Mouse (Mus musculus): Measurements from ENCODE around the gene Epo. TPM values are rescaled to one million over a fixed set of nuclear protein-coding genes. Genes with fewer than 3 reads are reported as not detected.
A peak's percentile ranks its signal among the peaks of the same experiment; 100 is the strongest.

Gene Epo
- polyA plus RNA-seq, 1 experiment from 2014 or later = not detected

- H3K4me3 ChIP-seq (ENCODE audit: low read depth, low read length) = no peak overlapping the region
- peaks cover 18% of the 10 kb centered on the region for H3K4me1 ChIP-seq (ENCODE audit: control insufficient read depth, insufficient read depth, low read length)
- no peak overlapping the region for H3K4me2 ChIP-seq (ENCODE audit: low read length)
- H3K27ac ChIP-seq (ENCODE audit: low read length) = peak overlapping the region; percentile 69
- H3K9me3 ChIP-seq (replicated peaks; ENCODE audit: control insufficient read depth, low read length, poor library complexity, severe bottlenecking) = no peaks in the 10 kb centered on the region
- H3K9ac ChIP-seq (ENCODE audit: low read depth, low read length) = 0 out of 2 replicates have a peak overlapping the region, but pooled peaks have one; percentile 30
- peaks cover 64% of the 10 kb centered on the region for H3K36me3 ChIP-seq (ENCODE audit: control insufficient read depth, insufficient read depth, low read length)
- 40% methylated on average over 16 of the region's 16 CpGs for WGBS
- H3K27me3 ChIP-seq (ENCODE audit: control insufficient read depth, insufficient read depth, low read depth, low read length) = no peaks in the 10 kb centered on the region
- no peak for ATAC-seq
Measured at GRCm38 (mm10) chr5:137526192-137526936, 6.7 kb downstream of the Epo start.

GRCm38 (mm10) chr5:137525511-137525910, 7.5 kb downstream of the Epo start:
- peaks cover 69% of the 10 kb centered on the region for H3K36me3 ChIP-seq (ENCODE audit: control insufficient read depth, insufficient read depth, low read length)

GRCm38 (mm10) chr5:137524671-137525070, 8.4 kb downstream of the Epo start:
- no peak for ATAC-seq
- Histone ChIP-seq H3K4me3 (ENCODE audit: low read depth, low read length) (no peak overlapping the region), H3K36me3 (ENCODE audit: control insufficient read depth, insufficient read depth, low read length) (peaks cover 72% of the 10 kb centered on the region), H3K9me3 (replicated peaks; ENCODE audit: control insufficient read depth, low read length, poor library complexity, severe bottlenecking) (no peaks in the 10 kb centered on the region), H3K4me2 (ENCODE audit: low read length) (no peak overlapping the region), H3K4me1 (ENCODE audit: control insufficient read depth, insufficient read depth, low read length) (peaks cover 10% of the 10 kb centered on the region), H3K27ac (ENCODE audit: low read length) (peak overlapping the region; percentile 33; the same call in 1 of the 2 replicates), H3K9ac (ENCODE audit: low read depth, low read length) (no peak overlapping the region), H3K27me3 (ENCODE audit: control insufficient read depth, insufficient read depth, low read depth, low read length) (no peaks in the 10 kb centered on the region)
- 88% methylated on average over 13 of the region's 13 CpGs for WGBS

More at GRCm38 (mm10) chr5:137525511-137525910, 7.5 kb downstream of the Epo start:
- Histone ChIP-seq H3K4me1 (ENCODE audit: control insufficient read depth, insufficient read depth, low read length) (peaks cover 18% of the 10 kb centered on the region), H3K9me3 (replicated peaks; ENCODE audit: control insufficient read depth, low read length, poor library complexity, severe bottlenecking) (no peaks in the 10 kb centered on the region), H3K9ac (ENCODE audit: low read depth, low read length) (no peak overlapping the region), H3K4me2 (ENCODE audit: low read length) (no peak overlapping the region), H3K27me3 (ENCODE audit: control insufficient read depth, insufficient read depth, low read depth, low read length) (no peaks in the 10 kb centered on the region), H3K27ac (ENCODE audit: low read length) (0 out of 2 replicates have a peak overlapping the region, but pooled peaks have one; percentile 23), H3K4me3 (ENCODE audit: low read depth, low read length) (no peak overlapping the region)
- no peak for ATAC-seq
- WGBS = 72% methylated on average over 16 of the region's 16 CpGs

- no peak overlapping the region for H3K27ac ChIP-seq (ENCODE audit: low read length)
- ATAC-seq = no peak
Measured at GRCm38 (mm10) chr5:137524251-137524515, 8.9 kb downstream of the Epo start.

GRCm38 (mm10) chr5:137523396-137524250, 9.4 kb downstream of the Epo start:
- Histone ChIP-seq H3K4me1 (ENCODE audit: control insufficient read depth, insufficient read depth, low read length) (peaks cover 3% of the 10 kb centered on the region; the same call in 1 of the 2 replicates), H3K9ac (ENCODE audit: low read depth, low read length) (no peak overlapping the region), H3K36me3 (ENCODE audit: control insufficient read depth, insufficient read depth, low read length) (peaks cover 72% of the 10 kb centered on the region), H3K9me3 (replicated peaks; ENCODE audit: control insufficient read depth, low read length, poor library complexity, severe bottlenecking) (no peaks in the 10 kb centered on the region), H3K27me3 (ENCODE audit: control insufficient read depth, insufficient read depth, low read depth, low read length) (no peaks in the 10 kb centered on the region), H3K4me2 (ENCODE audit: low read length) (no peak overlapping the region), H3K27ac (ENCODE audit: low read length) (no peak overlapping the region), H3K4me3 (ENCODE audit: low read depth, low read length) (no peak overlapping the region)
- WGBS = 86% methylated on average over 25 of the region's 25 CpGs
- ATAC-seq = no peak

More at GRCm38 (mm10) chr5:137524251-137524515, 8.9 kb downstream of the Epo start:
- no peaks in the 10 kb centered on the region for H3K27me3 ChIP-seq (ENCODE audit: control insufficient read depth, insufficient read depth, low read depth, low read length)
- H3K36me3 ChIP-seq (ENCODE audit: control insufficient read depth, insufficient read depth, low read length) = peaks cover 73% of the 10 kb centered on the region
- H3K4me3 ChIP-seq (ENCODE audit: low read depth, low read length) = no peak overlapping the region
- H3K4me2 ChIP-seq (ENCODE audit: low read length) = no peak overlapping the region
- WGBS = 84% methylated on average over 8 of the region's 8 CpGs
- no peaks in the 10 kb centered on the region for H3K9me3 ChIP-seq (replicated peaks; ENCODE audit: control insufficient read depth, low read length, poor library complexity, severe bottlenecking)
- no peak overlapping the region for H3K9ac ChIP-seq (ENCODE audit: low read depth, low read length)
- peaks cover 6% of the 10 kb centered on the region; the same call in 1 of the 2 replicates for H3K4me1 ChIP-seq (ENCODE audit: control insufficient read depth, insufficient read depth, low read length)

DNA sequence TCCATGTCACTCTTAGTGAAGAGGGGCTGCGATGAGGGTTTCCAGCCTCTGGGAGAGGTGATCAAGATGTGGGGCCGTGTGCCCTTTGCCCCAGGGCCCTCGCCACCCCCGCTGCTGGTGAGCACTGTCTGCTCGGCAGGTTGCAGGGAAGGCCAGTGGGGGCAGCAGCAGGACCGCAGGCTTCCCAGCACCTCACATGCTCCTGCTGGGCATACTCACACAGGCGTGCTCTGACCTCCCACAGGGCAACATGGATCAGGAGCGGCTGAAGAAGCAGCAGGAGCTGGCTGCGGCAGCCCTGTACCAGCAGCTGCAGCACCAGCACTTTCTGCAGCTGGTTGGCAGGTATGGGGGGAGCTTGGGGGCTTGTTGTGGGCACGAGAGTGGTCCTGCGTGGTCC, 10.3 kb downstream of the Epo start:
- no peak for ATAC-seq

GRCm38 (mm10) chr5:137521861-137522260, 11.2 kb downstream of the Epo start:
- H3K4me3 ChIP-seq (ENCODE audit: low read depth, low read length) = no peak overlapping the region
- no peaks in the 10 kb centered on the region; the same call in 1 of the 2 replicates for H3K4me1 ChIP-seq (ENCODE audit: control insufficient read depth, insufficient read depth, low read length)
- peaks cover 60% of the 10 kb centered on the region for H3K36me3 ChIP-seq (ENCODE audit: control insufficient read depth, insufficient read depth, low read length)
- no peak overlapping the region for H3K4me2 ChIP-seq (ENCODE audit: low read length)
- ATAC-seq = no peak
- no peaks in the 10 kb centered on the region for H3K9me3 ChIP-seq (replicated peaks; ENCODE audit: control insufficient read depth, low read length, poor library complexity, severe bottlenecking)
- no peaks in the 10 kb centered on the region for H3K27me3 ChIP-seq (ENCODE audit: control insufficient read depth, insufficient read depth, low read depth, low read length)
- H3K27ac ChIP-seq (ENCODE audit: low read length) = no peak overlapping the region
- 76% methylated on average over 9 of the region's 9 CpGs for WGBS
- no peak overlapping the region for H3K9ac ChIP-seq (ENCODE audit: low read depth, low read length)

More for the DNA sequence above, 10.3 kb downstream of the Epo start:
- Histone ChIP-seq H3K4me1 (ENCODE audit: control insufficient read depth, insufficient read depth, low read length) (peaks cover 3% of the 10 kb centered on the region; the same call in 1 of the 2 replicates), H3K4me3 (ENCODE audit: low read depth, low read length) (no peak overlapping the region), H3K4me2 (ENCODE audit: low read length) (no peak overlapping the region), H3K9ac (ENCODE audit: low read depth, low read length) (no peak overlapping the region), H3K36me3 (ENCODE audit: control insufficient read depth, insufficient read depth, low read length) (peaks cover 64% of the 10 kb centered on the region), H3K9me3 (replicated peaks; ENCODE audit: control insufficient read depth, low read length, poor library complexity, severe bottlenecking) (no peaks in the 10 kb centered on the region), H3K27ac (ENCODE audit: low read length) (no peak overlapping the region), H3K27me3 (ENCODE audit: control insufficient read depth, insufficient read depth, low read depth, low read length) (no peaks in the 10 kb centered on the region)
- 72% methylated on average over 11 of the region's 11 CpGs for WGBS

GRCm38 (mm10) chr5:137519691-137520550, 13.1 kb downstream of the Epo start:
- H3K36me3 ChIP-seq (ENCODE audit: control insufficient read depth, insufficient read depth, low read length) = peaks cover 56% of the 10 kb centered on the region
- no peak for ATAC-seq
- WGBS = 92% methylated on average over 27 of the region's 27 CpGs
- H3K4me2 ChIP-seq (ENCODE audit: low read length) = no peak overlapping the region
- H3K9ac ChIP-seq (ENCODE audit: low read depth, low read length) = no peak overlapping the region
- no peaks in the 10 kb centered on the region for H3K9me3 ChIP-seq (replicated peaks; ENCODE audit: control insufficient read depth, low read length, poor library complexity, severe bottlenecking)
- no peak overlapping the region for H3K4me3 ChIP-seq (ENCODE audit: low read depth, low read length)
- no peak overlapping the region for H3K27ac ChIP-seq (ENCODE audit: low read length)
- H3K27me3 ChIP-seq (ENCODE audit: control insufficient read depth, insufficient read depth, low read depth, low read length) = no peaks in the 10 kb centered on the region
- peaks cover 3% of the 10 kb centered on the region; the same call in 1 of the 2 replicates for H3K4me1 ChIP-seq (ENCODE audit: control insufficient read depth, insufficient read depth, low read length)

All from midbrain, embryonic 16.5 days (tissue).